Mouse (Mus musculus) thymus, postnatal 4 days (tissue): ENCODE data around the gene Ssc5d.
A peak's percentile ranks its signal among the peaks of the same experiment; 100 is the strongest.

Experiments used
- DNase-seq: peaks from one replicate; pipeline ENCODE4 v3.0.0; 2021

The Ssc5d gene

GRCm38 (mm10) chr7:4950561-4951342 lies 25.2 kb downstream of the Ssc5d start:
- no peak for DNase-seq

- no peak for DNase-seq
Observed at GRCm38 (mm10) chr7:4953815-4954445, 28.3 kb downstream of the Ssc5d start.

DNA sequence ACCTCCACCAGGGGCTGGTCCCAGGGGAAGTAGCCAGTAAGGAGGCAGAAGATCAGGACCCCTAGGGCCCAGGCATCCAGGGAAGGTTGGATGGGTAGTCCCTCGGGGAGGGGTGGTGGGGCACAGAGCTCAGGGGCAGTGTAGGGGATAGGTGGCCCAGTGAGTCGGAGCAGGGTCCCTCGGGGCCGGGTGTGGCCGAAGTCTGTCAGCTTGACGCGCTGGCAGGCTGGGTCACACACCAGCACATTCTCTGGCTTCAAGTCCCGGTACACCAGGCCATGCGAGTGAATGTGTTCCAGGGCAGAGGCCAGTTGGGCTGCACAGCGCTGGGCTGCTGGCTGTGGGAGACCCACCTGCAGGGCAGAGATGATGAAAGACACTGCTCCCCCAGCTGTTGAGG lies 31.8 kb downstream of the Ssc5d start:
- DNase-seq = no peak

GRCm38 (mm10) chr7:4963527-4963926 lies 37.9 kb downstream of the Ssc5d start:
- DNase-seq = no peak

- peak; percentile 95 for DNase-seq
Observed at GRCm38 (mm10) chr7:4964272-4964671, 38.7 kb downstream of the Ssc5d start, which contains the start of gene Sbk2. Sbk2 (minus strand) TSS chr7:4964406.

DNA sequence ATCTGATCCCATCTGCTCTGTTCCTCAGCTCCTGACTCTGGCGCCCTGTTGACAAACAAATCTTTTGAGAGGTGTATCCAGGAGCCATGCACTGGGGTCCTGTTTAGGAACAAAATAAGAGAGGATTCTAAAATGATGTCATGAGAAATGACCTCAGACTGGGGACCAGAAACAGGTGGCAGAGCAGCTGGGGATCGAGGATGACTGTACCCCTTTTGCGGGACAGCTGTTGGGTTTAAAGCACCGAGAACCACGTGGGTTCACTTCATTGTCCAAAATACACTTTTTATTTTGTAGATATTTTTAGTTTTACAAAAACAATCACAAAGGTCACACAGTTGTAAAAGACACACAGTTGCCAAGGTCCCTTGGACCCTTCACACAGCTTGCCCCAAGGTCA lies 39.4 kb downstream of the Ssc5d start:
- DNase-seq = no peak

GRCm38 (mm10) chr7:4971068-4971467 lies 45.5 kb downstream of the Ssc5d start, which contains the start of gene Sbk3:
Sbk3 (minus strand) TSS chr7:4971168.
- DNase-seq = no peak

DNA sequence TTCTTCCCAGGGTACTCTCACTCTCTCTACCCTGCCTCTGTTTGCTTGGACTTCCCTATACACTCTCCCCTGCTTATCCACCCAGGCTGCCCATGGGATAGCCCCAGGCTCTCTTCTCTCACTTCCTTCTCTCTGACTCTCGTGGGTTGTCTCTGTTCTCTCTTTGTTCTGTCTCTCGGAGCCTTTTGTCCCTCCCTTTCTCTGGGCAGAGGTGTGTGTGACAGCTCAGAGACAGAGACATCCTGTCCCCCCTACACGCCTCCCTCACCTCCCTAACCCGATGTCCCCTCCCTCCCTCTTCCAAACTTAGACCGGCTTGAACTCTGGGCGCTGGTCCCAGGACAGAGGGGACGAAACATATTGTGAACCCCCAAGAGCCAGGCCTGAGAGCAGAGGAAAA lies 46.1 kb downstream of the Ssc5d start:
- DNase-seq = no peak

DNA sequence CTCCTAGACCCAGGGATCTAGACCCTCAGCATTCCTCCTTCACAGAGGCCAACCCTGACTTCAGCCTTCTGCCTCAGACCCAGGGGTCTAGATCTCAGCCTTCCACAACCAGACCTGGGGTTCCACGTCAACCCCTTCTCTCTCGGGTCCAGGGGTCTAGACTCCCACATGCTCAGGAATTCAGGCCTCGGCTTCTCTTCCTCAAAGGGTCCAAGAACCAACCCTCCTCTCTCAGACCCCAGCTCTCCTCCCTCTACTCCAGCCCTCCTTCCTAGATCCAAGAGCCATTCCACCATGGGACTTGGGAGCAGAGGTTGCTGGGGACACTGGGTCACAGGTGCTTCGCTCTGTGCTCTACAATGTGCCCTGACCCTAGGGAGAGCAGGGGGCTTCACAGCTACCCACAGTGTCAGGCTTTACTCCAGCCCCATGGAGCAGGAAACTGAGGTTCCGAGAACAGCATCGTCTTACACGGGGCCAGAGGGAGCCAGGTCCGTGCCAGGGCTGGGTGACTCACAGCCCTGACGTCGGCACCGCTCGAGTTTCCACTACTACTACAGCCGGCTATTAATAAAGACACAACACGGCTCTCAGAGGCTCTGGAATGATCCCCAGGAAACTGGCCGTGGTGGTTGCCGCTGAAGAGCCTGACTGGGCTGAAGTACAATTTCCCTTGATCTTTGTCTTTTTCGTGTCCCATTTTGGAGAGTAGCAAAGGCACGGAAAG lies 46.9 kb downstream of the Ssc5d start:
- DNase-seq = no peak

GRCm38 (mm10) chr7:4975455-4975854 lies 49.9 kb downstream of the Ssc5d start:
- no peak for DNase-seq

DNA sequence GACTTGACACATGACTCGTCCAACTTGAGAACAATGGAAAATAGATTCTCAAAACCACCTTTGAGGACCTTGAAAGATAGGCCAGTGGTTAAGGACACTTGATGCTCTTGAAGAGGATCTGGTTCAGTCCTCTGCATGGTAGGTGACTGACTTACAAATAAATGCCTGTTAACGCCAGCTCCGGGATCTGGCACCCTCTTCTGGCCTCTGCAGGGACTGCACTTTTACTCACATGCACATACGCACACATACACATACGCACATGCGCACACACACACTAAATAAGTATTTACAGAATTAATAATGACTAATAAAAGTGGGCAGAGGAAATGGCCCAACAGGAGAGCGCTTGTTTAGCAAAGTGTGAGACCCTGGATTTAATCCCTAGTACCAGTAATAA lies 51.2 kb downstream of the Ssc5d start:
- peak; percentile 17 for DNase-seq

GRCm38 (mm10) chr7:4988250-4988649 lies 62.7 kb downstream of the Ssc5d start:
- no peak for DNase-seq

DNA sequence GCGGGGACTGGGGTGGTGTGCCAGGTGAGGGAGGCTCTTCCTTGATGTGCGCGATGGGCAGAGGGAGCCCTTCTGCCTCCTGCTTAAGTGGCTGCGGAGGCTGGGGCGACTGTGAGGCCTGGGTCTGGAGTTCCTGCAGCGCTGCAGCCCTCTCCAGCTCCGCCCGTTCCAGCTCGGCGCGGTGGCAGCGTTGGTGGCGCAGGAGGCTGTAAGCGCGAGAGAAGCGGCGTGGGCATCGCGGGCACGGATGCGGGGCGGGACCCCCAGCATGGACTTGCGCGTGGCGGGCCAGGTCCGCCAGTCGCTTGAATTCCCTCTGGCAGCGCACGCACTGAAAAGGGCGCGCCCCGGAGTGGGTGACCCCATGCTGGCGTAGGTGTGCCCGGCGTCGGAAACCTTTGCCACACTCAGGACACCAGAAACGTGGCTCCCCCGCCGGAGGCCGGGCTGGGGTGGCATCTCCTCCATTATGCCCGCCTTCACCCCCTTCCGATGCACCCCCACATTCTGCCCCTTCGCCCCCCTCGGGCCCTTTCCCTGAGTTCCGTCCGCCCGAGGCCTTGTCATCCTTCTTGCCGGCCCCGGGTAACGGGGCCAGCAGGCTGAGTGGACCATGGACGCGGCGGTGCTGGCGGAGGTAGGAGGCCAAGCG lies 67.9 kb downstream of the Ssc5d start:
- no peak for DNase-seq

- DNase-seq = no peak
Observed at GRCm38 (mm10) chr7:4993999-4994788, 68.6 kb downstream of the Ssc5d start.
